Mouse (Mus musculus): ENCODE results near the gene Tff1.

DNA sequence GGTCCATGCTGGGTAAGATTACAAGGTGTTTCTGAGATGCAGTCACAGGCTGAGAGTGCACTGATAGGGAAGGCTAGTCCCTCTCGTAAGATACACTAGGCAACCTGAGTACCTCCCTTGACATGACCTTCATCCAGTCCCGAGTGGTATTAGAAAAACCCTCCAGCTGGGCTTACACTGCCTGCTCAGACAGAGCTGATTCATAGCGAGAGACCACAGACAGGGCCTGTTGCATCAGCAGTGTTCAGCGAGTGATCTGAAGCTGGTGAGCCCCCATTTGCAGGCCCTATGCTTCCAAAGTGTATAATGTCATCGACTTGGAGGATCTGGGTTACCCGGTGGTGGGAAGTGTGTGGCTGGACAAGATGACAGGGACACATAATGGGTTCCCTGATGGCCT is at the start of gene Tff1:
- TF ChIP-seq CTCF (IDR thresholded peaks at IDR 0.05; ENCODE audit: extremely low read depth, insufficient read depth, insufficient read length, insufficient replicate concordance): no peak
- TF ChIP-seq POLR2A (IDR thresholded peaks at IDR 0.05; ENCODE audit: low read depth, low read length): no peak
